Mouse (Mus musculus) heart, embryonic 11.5 days (tissue): ENCODE measurements around the gene Vwa5b1. TPM values are rescaled to one million over a fixed set of nuclear protein-coding genes. Genes with fewer than 3 reads are reported as not detected.

Source experiments
- ATAC-seq: fragments of 200-750 bp; cut with Nextera tagmentation; replicated peaks from 2 replicates; pipeline ENCODE4 v1.8.0; 2017; ENCODE audit warnings: moderate library complexity; ENCODE audit not compliant: insufficient number of reproducible peaks, low FRiP score, low TSS enrichment
- H3K27ac ChIP-seq: fragments of 300-500 bp; sonication (generic); 2 replicates; pipeline ENCODE4 v1.5.1; 2014; ENCODE audit warnings: mild to moderate bottlenecking, low read depth, low read length
- H3K27me3 ChIP-seq: fragments of 300-500 bp; sonication (generic); 2 replicates; pipeline ENCODE4 v1.6.1; 2014; ENCODE audit warnings: mild to moderate bottlenecking, low read length, mixed read lengths; ENCODE audit not compliant: control insufficient read depth, insufficient read depth
- H3K36me3 ChIP-seq: fragments of 300-500 bp; sonication (generic); 2 replicates; pipeline ENCODE4 v1.6.1; 2014; ENCODE audit warnings: mild to moderate bottlenecking, low read length, moderate library complexity, mixed read lengths; ENCODE audit not compliant: control insufficient read depth, insufficient read depth
- H3K4me1 ChIP-seq: fragments of 300-500 bp; sonication (generic); 2 replicates; pipeline ENCODE4 v1.6.1; 2014; ENCODE audit warnings: low read length; ENCODE audit not compliant: control insufficient read depth, insufficient read depth
- H3K4me2 ChIP-seq: fragments of 300-500 bp; sonication (generic); 2 replicates; pipeline ENCODE4 v1.6.1; 2014; ENCODE audit warnings: mild to moderate bottlenecking, moderate library complexity
- H3K4me3 ChIP-seq: fragments of 300-500 bp; sonication (generic); 2 replicates; pipeline ENCODE4 v1.5.1; 2014; ENCODE audit warnings: low read depth, low read length
- H3K9ac ChIP-seq: fragments of 300-500 bp; sonication (generic); 2 replicates; pipeline ENCODE4 v1.6.1; 2014; ENCODE audit warnings: mild to moderate bottlenecking, low read depth, low read length, moderate library complexity
- H3K9me3 ChIP-seq: fragments of 300-500 bp; sonication (generic); replicated peaks from 2 replicates; pipeline ENCODE4 v1.6.1; 2016; ENCODE audit warnings: low read length; ENCODE audit not compliant: control insufficient read depth
- WGBS: fragments of 180-500 bp; shearing (Covaris S2); extraction: QIAGEN DNeasy Blood & Tissue Kit; methylation state at CpG from one replicate; pipeline ENCODE4 v1.1.7; 2014; ENCODE audit not compliant: insufficient replicate concordance; 5-methylcytosine and 5-hydroxymethylcytosine counted together
- polyA plus RNA-seq: library from polyadenylated mRNA; unstranded; fragments of >200 nt; fragmentation: Nextera tagmentation; extraction: Ambion mirVana; gene quantifications from 2 replicates; pipeline ENCODE4 v1.2.1, GENCODE M21; 2014

Gene Vwa5b1
- polyA plus RNA-seq, 1 experiment from 2014 or later: not detected

DNA sequence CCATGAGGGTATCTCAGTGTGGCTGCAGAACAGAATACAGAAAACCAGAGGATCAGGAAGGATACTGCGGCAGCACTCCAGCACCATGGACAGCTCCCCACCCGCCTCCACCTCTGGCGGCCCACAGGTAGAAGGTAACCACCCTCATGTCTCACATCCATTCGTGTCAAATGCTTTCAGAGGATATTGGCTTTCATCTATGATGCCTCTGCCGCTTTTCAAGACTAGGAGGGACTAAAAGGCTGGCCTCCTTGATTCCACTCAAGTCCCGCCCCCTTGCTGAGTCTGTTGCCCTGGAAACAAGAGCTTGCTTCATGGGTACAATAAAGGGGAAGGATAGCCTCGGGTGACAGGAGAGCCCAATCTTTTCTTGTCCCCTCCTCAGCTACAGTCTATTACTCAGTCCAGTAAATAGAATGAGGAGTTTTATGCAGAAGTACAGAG is 37.8 kb downstream of the Vwa5b1 start:
- H3K9me3 ChIP-seq: no peaks in the 10 kb centered on the region
- H3K27me3 ChIP-seq: peaks cover 3% of the 10 kb centered on the region; the same call in 1 of the 2 replicates
- H3K4me3 ChIP-seq: no peak overlapping the region
- no peak overlapping the region for H3K4me2 ChIP-seq
- no peak for ATAC-seq
- no peak overlapping the region for H3K9ac ChIP-seq
- no peaks in the 10 kb centered on the region for H3K4me1 ChIP-seq
- H3K27ac ChIP-seq: no peak overlapping the region
- 12% methylated on average over 7 of the region's 7 CpGs for WGBS
- no peaks in the 10 kb centered on the region for H3K36me3 ChIP-seq

DNA sequence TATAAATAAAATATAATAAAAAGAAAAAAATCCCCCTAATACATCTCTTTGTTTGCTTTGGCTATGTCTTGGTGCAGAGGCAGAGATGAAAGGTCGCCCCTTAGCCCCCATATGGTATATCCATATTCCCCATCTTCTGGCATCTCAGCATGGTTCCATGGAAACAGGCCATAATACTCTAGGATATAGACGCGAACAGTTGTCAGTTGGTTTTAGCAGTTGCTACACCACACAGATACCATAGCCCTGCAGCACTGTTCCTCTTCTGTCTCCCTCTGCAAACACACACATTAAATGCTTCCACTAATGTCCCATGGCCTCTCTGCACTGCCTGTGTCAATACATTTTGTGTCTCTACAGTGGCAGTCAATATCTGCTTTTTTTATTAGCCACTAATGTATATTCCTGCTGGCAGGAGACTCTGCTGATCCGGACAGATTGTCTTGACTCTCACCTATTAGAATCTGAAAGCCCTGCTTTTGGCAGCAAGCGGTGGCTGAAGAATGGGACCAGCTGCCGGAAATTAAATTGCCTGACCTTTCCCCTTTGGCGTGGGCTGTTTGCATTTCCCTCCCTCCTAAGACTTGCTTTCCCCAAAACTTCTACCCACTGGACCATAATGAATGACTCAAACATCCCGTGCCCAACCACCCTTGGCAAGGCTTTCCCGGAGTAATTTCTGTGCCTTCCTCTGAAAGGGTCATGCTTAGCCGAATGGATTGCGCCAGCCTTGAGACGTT is 39.1 kb downstream of the Vwa5b1 start:
- 77% methylated on average over 12 of the region's 12 CpGs for WGBS
- ATAC-seq: no peak
- H3K9ac ChIP-seq: no peak overlapping the region

GRCm38 (mm10) chr4:138584946-138585345 is 50.7 kb downstream of the Vwa5b1 start:
- H3K4me1 ChIP-seq: no peaks in the 10 kb centered on the region
- no peaks in the 10 kb centered on the region for H3K9me3 ChIP-seq
- no peak overlapping the region for H3K4me3 ChIP-seq
- no peaks in the 10 kb centered on the region for H3K36me3 ChIP-seq
- H3K9ac ChIP-seq: no peak overlapping the region
- H3K27ac ChIP-seq: no peak overlapping the region
- H3K27me3 ChIP-seq: 0 out of 2 replicates have a peak, but pooled peaks cover 5% of the 10 kb centered on the region
- no peak for ATAC-seq
- H3K4me2 ChIP-seq: no peak overlapping the region

More for the DNA sequence above, 39.1 kb downstream of the Vwa5b1 start:
- Histone ChIP-seq H3K27ac (no peak overlapping the region), H3K4me3 (no peak overlapping the region), H3K4me1 (no peaks in the 10 kb centered on the region), H3K36me3 (no peaks in the 10 kb centered on the region), H3K4me2 (no peak overlapping the region), H3K27me3 (no peaks in the 10 kb centered on the region; the same call in 1 of the 2 replicates), H3K9me3 (no peaks in the 10 kb centered on the region)

GRCm38 (mm10) chr4:138582446-138582845 is 53.2 kb downstream of the Vwa5b1 start:
- no peak overlapping the region for H3K27ac ChIP-seq
- H3K4me2 ChIP-seq: no peak overlapping the region

DNA sequence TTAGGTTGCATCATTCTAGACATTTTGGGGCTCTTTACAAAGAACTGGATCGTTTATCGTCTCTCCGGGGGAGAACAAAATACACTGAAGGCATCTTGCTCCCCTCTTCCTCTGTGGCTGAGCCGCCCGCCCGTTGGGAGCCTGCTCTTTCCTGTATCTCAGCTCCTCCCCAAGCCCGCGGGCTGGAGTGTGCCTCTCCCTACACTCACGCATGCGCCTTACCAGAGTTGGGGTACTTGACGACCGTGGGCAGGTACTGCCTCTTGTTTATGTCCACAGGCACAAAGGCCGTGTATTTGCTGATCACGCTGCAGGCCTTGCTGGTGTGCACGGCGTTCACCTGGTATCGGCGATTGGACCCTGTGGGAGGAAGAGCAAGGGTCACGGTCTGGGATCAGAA is 57.3 kb downstream of the Vwa5b1 start:
- Histone ChIP-seq H3K27me3 (0 out of 2 replicates have a peak, but pooled peaks cover 5% of the 10 kb centered on the region), H3K4me1 (no peaks in the 10 kb centered on the region), H3K9ac (no peak overlapping the region), H3K27ac (no peak overlapping the region), H3K36me3 (no peaks in the 10 kb centered on the region), H3K4me2 (no peak overlapping the region), H3K4me3 (no peak overlapping the region), H3K9me3 (no peaks in the 10 kb centered on the region)
- ATAC-seq: no peak
- 68% methylated on average over 19 of the region's 19 CpGs for WGBS

More at GRCm38 (mm10) chr4:138582446-138582845, 53.2 kb downstream of the Vwa5b1 start:
- ATAC-seq: no peak
- Histone ChIP-seq H3K4me3 (no peak overlapping the region), H3K9me3 (no peaks in the 10 kb centered on the region), H3K27me3 (0 out of 2 replicates have a peak, but pooled peaks cover 8% of the 10 kb centered on the region), H3K36me3 (no peaks in the 10 kb centered on the region), H3K9ac (no peak overlapping the region), H3K4me1 (no peaks in the 10 kb centered on the region)
- WGBS: 70% methylated on average over 4 of the region's 4 CpGs

DNA sequence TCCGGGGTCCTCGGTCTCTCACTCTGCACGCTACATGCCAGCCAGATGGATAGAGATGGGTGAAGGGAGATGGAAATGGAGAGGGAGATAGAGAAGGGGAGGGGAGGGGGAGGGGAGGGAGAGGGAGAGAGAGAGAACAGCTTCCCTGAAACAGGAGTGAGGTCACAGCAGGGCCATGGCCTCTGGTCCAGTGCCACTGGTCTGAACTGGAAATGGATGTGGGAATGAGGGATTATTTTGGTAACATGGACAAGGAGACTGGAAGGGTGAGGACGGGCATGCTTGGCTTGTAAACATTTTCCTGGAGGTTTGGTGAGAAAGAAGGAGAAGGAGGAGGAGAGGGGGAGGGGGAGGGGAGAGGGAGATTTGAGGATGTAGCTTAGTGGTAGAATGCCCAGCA is 59.0 kb downstream of the Vwa5b1 start:
- Histone ChIP-seq H3K27ac (no peak overlapping the region), H3K9me3 (no peaks in the 10 kb centered on the region), H3K4me3 (no peak overlapping the region), H3K9ac (no peak overlapping the region), H3K36me3 (no peaks in the 10 kb centered on the region), H3K27me3 (0 out of 2 replicates have a peak, but pooled peaks cover 5% of the 10 kb centered on the region), H3K4me1 (no peaks in the 10 kb centered on the region), H3K4me2 (no peak overlapping the region)
- 61% methylated on average over 4 of the region's 4 CpGs for WGBS
- no peak for ATAC-seq

GRCm38 (mm10) chr4:138574800-138575606 is 60.7 kb downstream of the Vwa5b1 start:
- H3K9me3 ChIP-seq: no peaks in the 10 kb centered on the region
- H3K36me3 ChIP-seq: no peaks in the 10 kb centered on the region
- 0 out of 2 replicates have a peak, but pooled peaks cover 2% of the 10 kb centered on the region for H3K4me1 ChIP-seq
- H3K27ac ChIP-seq: no peak overlapping the region
- H3K4me3 ChIP-seq: no peak overlapping the region
- H3K9ac ChIP-seq: no peak overlapping the region
- 0 out of 2 replicates have a peak, but pooled peaks cover 3% of the 10 kb centered on the region for H3K27me3 ChIP-seq
- ATAC-seq: no peak
- 66% methylated on average over 13 of the region's 13 CpGs for WGBS
- no peak overlapping the region for H3K4me2 ChIP-seq

DNA sequence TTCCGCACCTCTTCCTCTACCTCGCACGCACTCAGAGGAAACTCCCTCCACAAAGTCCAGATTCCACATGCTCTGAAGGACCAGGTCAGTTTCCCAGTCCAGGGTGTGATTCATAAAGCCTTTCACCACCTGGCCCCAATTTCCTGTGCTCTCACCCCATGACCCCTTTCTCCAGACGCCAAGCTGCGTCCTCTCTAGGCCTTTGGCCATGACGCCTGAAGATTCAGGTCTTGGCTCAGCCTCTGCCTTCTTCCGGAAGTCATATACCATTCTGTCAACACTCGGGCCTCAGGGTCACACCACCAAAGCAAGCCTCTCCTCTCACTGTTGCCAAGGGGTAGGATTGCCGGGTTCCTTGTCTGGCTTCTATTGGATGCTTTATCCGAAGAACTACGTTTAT is 65.8 kb downstream of the Vwa5b1 start:
- H3K27me3 ChIP-seq: peaks cover 6% of the 10 kb centered on the region; the same call in 1 of the 2 replicates

More for the DNA sequence above, 65.8 kb downstream of the Vwa5b1 start:
- H3K27ac ChIP-seq: no peak overlapping the region
- 0 out of 2 replicates have a peak, but pooled peaks cover 5% of the 10 kb centered on the region for H3K4me1 ChIP-seq
- whole genome bisulfite sequencing: 46% methylated on average over 11 of the region's 11 CpGs
- ATAC-seq: no peak
- no peak overlapping the region for H3K9ac ChIP-seq
- no peak overlapping the region for H3K4me2 ChIP-seq
- no peak overlapping the region for H3K4me3 ChIP-seq
- no peaks in the 10 kb centered on the region for H3K36me3 ChIP-seq
- no peaks in the 10 kb centered on the region for H3K9me3 ChIP-seq
